Mouse (Mus musculus) megakaryocyte progenitor cell, adult 5-6 weeks (primary cell): ENCODE measurements around the gene Sh3bgrl3. TPM values are rescaled to one million over a fixed set of nuclear protein-coding genes. Genes with fewer than 3 reads are reported as not detected.
"Not testable (repeated sequence)": the region's sequence is repeated elsewhere in the genome, so short reads cannot be mapped to it uniquely, and the experiment has no call there.

Experiments
- ATAC-seq: replicated peaks from 2 replicates; pipeline ENCODE4 v1.8.0; 2016; ENCODE audit warnings: mild to moderate bottlenecking, moderate TSS enrichment, inconsistent platforms; ENCODE audit not compliant: poor library complexity
- total RNA-seq, 2 experiments: library from RNA; stranded (forward) in 1 of 2; stranded (reverse) in 1 of 2; fragments of 157-497, 149-512 nt in 1 of 2; fragments of 200-1000 nt in 1 of 2; gene quantifications; 2 replicates each; pipeline versions ENCODE4 v1.2.3 to v1.2.4; 2015 to 2017

Sh3bgrl3 gene
- total RNA-seq (2015) (724 and 761 TPM in 2 replicates), total RNA-seq (2017) (230 and 307 TPM in 2 replicates)

GRCm38 (mm10) chr4:134128221-134128982 lies at the start of gene Sh3bgrl3:
Gene Sh3bgrl3 (minus strand): TSS chr4:134128789.
- peak; percentile 73 for ATAC-seq

DNA sequence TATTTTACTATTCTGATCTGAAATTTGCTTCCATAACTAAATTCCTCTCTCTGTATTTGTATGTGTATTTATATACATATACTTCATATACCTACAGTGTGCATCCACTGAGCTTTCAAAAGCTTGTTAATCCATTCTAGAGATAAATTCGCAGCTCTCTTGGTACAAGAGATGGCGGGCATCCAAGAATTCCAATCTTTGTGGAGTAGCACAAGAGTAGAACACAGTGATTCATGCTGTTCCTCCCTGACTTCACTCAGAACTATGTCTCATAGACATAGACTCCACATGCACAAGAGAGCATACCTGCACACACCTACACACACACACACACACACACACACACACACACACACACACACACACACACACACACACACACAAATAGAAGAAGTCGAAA lies 43.8 kb upstream of the Sh3bgrl3 start:
- no peak for ATAC-seq

DNA sequence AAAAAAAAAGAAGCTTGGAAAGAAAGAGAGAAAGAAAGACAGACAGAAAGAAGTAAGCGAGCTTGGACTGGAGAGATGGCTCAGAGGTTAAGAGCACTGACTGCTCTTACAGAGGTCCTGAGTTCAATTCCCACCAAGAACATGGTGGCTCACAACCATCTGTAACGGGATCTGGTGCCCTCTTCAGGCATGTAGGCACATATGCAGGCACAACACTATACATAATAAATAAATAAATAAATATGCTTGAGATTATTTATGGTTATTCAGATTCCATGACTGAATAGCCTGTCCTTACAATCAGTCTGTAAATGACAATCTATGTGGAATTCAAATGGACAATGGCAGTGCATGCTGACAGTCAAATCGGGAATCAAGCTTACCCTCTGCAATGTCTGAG lies 38.3 kb upstream of the Sh3bgrl3 start:
- 0 out of 2 replicates have a peak, but pooled peaks have one; percentile 40 for ATAC-seq

DNA sequence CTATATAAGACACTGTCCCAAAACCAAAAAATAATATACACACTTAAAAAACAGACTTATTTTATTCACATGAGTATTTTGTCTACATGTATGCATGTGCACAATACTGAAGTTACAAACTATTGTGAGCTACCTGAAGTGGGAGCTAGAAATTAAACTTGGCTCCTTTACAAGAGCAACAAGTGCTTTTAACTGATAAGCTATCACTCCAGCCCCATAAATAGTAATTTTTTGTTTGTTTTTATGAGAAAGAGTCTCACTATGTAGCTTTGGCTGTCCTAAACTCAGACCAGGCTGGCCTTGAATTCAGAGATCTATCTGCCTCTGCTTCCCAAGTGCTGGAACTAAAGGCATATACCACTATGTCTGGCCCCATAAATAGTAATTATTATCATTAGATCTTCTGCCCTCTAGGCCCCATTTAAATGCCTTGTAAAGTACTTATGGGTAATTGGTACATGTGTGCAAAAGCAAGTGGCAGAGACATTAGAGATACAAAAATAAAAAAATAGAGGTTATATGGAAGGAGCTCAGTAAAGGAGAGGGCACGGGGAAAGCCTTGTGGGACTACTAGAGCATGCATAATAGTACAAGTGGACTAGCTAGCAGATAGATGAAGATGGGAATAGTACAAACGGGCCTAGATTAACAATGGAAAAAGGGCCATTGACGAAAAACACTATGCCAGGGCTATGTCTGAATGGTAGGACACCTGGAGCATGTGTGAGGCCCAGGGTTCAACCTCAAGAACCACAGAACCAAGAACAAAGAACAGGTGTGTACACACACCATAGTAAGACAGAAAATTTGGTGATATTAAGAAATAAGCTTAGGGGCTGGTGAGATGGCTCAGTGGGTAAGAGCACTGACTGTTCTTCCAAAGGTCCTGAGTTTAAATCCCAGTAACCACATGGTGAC lies 37.2 kb upstream of the Sh3bgrl3 start:
- peak; percentile 85 for ATAC-seq

DNA sequence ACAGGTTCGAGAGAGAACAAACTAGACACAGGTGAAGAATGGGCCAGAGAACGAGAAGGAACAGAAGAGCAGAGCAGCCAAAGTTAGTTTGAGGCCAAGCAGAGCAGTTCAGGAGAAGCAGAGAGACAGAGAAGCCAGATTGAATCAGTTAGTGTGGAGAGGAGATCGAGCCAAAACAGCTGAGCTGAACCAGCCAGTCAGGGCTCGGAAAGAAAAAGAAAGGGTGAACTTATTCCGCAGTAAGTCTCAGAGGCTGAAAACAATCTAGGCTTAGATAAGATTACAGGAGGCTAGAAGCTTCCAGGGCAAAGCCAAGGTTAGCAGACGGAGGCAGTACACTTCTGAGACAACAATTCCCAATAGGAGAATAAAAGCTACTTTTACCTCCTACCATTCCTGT lies 36.4 kb upstream of the Sh3bgrl3 start:
- peak; percentile 74 for ATAC-seq

DNA sequence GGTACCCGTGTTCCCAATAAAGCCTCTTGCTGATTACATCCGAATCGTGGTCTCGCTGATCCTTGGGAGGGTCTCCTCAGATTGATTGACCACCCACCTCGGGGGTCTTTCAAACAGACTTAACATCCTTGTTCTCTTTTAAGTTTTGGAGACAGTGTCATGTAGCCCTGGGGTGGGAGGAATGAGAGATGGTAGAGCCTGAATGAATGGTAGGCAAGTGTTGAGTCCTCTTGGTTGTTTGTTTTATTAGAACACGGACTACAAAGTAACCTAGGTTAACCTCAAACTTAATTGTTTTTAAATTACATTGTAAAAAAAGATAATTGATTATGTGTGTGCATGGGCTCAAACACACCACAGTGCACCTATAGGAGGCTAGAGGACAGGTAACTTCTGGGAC lies 36.0 kb upstream of the Sh3bgrl3 start:
- no peak for ATAC-seq

GRCm38 (mm10) chr4:134160071-134160470 lies 31.5 kb upstream of the Sh3bgrl3 start:
- ATAC-seq: not testable (repeated sequence)

GRCm38 (mm10) chr4:134158774-134159173 lies 30.2 kb upstream of the Sh3bgrl3 start:
- ATAC-seq: no peak

- ATAC-seq: no peak
Measured at GRCm38 (mm10) chr4:134157558-134157957, 29.0 kb upstream of the Sh3bgrl3 start.

GRCm38 (mm10) chr4:134156744-134157143 lies 28.2 kb upstream of the Sh3bgrl3 start:
- no peak for ATAC-seq

DNA sequence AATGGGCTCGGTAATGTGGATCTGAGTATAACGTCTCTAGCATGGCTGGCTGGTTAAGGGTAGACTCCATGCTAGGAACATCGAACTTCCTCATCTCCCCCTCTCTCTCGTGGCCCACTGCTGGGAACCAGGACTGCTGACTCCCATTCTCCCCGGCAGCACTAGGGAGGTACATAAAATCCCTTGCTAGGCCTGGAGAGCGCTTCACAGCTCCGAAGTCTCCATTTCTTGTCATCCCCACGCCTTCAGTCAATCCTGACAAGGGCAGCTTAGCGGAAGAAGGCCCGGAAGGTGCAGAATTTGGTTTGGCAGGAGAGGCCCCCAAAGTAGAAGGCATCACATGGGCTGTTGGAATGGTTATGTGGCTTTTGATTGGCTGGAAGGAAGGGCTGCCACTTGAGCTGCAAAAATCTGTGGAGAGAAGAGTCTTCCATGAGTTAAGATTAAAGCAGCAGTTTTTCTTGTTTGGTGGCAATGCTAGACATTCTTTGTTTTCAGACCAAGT lies 27.4 kb upstream of the Sh3bgrl3 start:
- ATAC-seq: no peak

DNA sequence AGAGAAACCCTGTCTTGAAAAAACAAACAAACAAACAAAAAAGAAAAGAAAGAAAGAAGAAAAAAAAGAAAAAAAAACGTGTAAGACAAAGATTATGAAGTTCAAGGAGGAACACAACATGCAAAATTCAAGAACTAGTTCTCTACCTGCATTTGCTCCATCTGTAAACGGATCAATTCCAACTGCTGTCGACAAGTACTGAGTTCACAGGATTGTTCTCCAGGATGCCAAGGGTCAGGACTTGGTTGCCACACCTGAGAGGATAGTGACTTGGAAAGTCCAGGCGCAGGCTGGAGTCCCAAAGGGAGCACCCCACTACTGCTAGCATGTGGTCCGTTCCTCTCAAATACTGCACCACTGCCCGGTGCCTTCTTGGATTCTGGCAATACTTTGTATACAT lies 26.9 kb upstream of the Sh3bgrl3 start:
- no peak for ATAC-seq

DNA sequence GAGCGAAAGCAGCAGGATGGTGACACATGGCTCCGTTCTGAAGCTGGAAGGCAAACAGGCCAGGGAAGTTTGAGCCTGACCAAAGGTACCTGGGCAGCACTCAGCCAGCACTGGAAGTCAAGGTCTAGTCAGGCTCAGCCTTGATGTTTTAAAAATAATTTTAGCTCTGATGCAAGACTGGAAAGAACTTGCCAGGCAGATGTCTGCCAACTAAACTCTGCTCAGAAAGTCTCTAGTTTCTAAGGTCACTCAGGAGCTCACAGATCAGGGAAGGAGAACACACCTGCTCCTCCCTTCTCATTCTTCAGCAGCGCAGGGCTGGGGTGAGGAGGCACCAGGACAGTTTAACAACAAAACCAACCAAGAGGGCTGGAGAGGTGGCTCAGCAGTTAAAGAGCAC lies 25.8 kb upstream of the Sh3bgrl3 start:
- no peak for ATAC-seq

DNA sequence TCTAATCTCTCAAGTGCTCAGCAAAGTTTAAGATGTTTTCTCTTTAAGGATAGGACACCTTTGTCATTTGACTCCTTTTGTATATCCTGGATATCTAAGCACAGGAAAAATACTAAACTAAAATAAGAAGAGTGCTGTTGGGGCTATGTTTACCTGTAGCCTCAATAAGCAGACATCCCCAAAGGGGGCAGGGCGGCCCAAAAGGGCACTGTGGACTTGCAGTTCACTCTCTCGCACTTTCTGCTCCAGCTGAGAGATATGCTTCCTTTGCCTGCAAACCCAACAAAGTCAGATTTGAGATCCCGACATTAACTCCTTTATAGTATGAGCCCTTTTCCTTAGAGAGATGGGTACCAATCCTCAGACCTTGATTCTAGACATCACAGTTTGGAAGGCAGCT lies 25.1 kb upstream of the Sh3bgrl3 start:
- no peak for ATAC-seq

DNA sequence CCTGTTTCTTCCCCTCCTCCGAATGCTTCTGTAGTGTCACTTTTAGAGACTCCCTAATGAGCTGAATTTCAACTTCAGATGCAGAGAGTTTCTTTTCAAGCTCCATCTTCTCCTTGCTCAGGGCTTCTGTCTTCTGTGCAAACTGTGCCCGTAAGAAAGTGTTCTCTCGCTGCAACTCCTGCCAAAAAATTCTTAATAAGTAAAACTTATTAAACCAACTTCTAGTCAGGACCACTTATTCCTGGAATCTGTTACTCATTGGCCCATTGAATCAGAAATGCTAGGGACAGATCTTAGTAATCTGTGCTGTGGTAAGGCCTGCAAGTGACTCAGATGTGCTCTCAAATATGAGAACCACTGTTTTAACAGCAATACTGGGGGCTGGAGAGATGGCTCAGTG lies 23.5 kb upstream of the Sh3bgrl3 start:
- ATAC-seq: no peak

- no peak for ATAC-seq
Measured at GRCm38 (mm10) chr4:134149389-134149788, 20.8 kb upstream of the Sh3bgrl3 start.

GRCm38 (mm10) chr4:134144297-134144696 lies 15.7 kb upstream of the Sh3bgrl3 start:
- ATAC-seq: not testable (repeated sequence)

- ATAC-seq: no peak
Measured at GRCm38 (mm10) chr4:134138857-134139256, 10.3 kb upstream of the Sh3bgrl3 start.

GRCm38 (mm10) chr4:134136280-134136926 lies 7.8 kb upstream of the Sh3bgrl3 start:
- no peak for ATAC-seq

- ATAC-seq: no peak
Measured at GRCm38 (mm10) chr4:134132519-134133095, 4.0 kb upstream of the Sh3bgrl3 start.

GRCm38 (mm10) chr4:134132117-134132516 lies 3.5 kb upstream of the Sh3bgrl3 start:
- no peak for ATAC-seq
